Mouse (Mus musculus): ENCODE data around the gene Synj2.

DNA sequence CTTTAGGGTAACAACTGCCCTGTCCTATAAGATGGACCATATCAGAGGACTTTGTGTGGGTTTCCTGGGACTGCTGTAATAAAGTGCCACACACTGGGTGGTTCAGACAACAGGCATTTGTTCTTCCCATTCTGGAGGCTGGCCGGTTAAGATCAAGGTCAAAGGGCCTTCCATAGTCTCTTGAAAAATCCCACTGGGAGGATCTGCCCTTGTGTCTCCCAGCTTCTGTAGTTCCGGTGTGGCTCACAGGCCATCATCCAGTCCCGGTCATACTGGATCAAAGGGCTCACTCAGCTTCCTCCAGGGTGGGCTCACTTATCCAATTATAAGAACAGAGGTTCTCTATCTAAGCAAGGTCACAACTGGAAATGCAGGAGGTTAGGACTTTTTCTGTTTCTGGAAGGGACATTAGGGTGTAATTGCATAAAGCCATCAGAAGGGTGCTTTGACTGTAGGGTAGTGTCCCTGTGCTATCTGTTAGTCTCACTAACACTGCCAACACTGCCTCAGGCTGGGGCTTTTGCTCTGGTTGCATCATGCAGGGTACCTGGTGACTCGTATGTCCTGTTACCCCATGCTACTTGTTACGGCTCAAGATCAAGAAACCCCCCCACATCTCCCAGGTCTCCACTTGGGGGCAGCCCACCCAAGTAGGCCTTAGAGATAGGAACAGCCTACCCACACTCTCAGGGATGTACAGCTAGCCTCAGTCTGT is 51.9 kb downstream of the Synj2 start:
- no peak for TF ChIP-seq CTCF (IDR thresholded peaks at IDR 0.05; ENCODE audit: low read depth, low read length)
- no peak for TF ChIP-seq POLR2A (IDR thresholded peaks at IDR 0.05; ENCODE audit: borderline replicate concordance, low read depth, low read length)
